Mouse (Mus musculus): ENCODE measurements around the gene Lbhd2.

DNA sequence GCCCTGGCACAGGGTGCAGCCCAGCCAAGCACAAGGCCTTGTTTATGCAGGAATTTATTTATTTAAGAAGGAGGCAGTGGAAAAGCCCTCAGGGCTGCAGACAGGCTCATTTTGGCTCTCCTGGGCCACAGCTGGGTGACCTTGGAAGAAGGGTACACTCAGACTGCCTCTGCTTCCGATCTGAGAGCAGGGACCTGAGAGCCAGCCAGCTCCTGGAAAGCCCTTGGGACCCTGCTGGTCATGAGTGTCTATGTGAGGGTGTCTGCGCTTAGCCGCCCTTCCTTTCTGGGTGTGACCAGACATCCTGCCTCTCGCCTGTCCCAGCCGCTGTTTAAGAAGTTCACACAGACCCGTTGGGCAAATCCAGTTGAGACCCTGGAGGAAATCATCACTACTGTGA, 43.8 kb downstream of the Lbhd2 start:
- TF ChIP-seq CTCF (IDR thresholded peaks at IDR 0.05; ENCODE audit: control insufficient read depth, insufficient read depth, insufficient replicate concordance, low read depth, low read length): no peak
- no peak for TF ChIP-seq POLR2A (IDR thresholded peaks at IDR 0.05; ENCODE audit: control insufficient read depth, low read depth, low read length)
